Mouse (Mus musculus) limb, embryonic 12.5 days (tissue): Measurements from ENCODE around the gene Acaa1a. TPM values are rescaled to one million over a fixed set of nuclear protein-coding genes. Genes with fewer than 3 reads are reported as not detected.

ENCODE experiments used
- ATAC-seq: fragments of 200-750 bp; cut with Nextera tagmentation; 2 replicates; pipeline ENCODE4 v1.8.0; 2017; ENCODE audit warnings: low read depth, moderate TSS enrichment; ENCODE audit not compliant: insufficient number of reproducible peaks, insufficient read depth, low FRiP score, low TSS enrichment
- H3K27ac ChIP-seq: fragments of 300-500 bp; sonication (generic); 2 replicates; pipeline ENCODE4 v1.5.1; 2016; ENCODE audit warnings: mild to moderate bottlenecking, moderate library complexity
- H3K27me3 ChIP-seq: fragments of 300-500 bp; sonication (generic); 2 replicates; pipeline ENCODE4 v1.6.1; 2016; ENCODE audit warnings: mild to moderate bottlenecking, moderate library complexity
- H3K36me3 ChIP-seq: fragments of 300-500 bp; sonication (generic); 2 replicates; pipeline ENCODE4 v1.6.1; 2016; ENCODE audit warnings: mild to moderate bottlenecking, moderate library complexity
- H3K4me1 ChIP-seq: fragments of 300-500 bp; sonication (generic); replicated peaks from 2 replicates; pipeline ENCODE4 v1.6.1; 2016
- H3K4me2 ChIP-seq: fragments of 300-500 bp; sonication (generic); 2 replicates; pipeline ENCODE4 v1.6.1; 2016; ENCODE audit warnings: mild to moderate bottlenecking, moderate library complexity
- H3K4me3 ChIP-seq: fragments of 300-500 bp; sonication (generic); replicated peaks from 2 replicates; pipeline ENCODE4 v1.5.1; 2016; ENCODE audit warnings: mild to moderate bottlenecking
- H3K9ac ChIP-seq: fragments of 300-500 bp; sonication (generic); replicated peaks from 2 replicates; pipeline ENCODE4 v1.6.1; 2016; ENCODE audit warnings: mild to moderate bottlenecking, moderate library complexity
- H3K9me3 ChIP-seq: fragments of 300-500 bp; sonication (generic); 2 replicates; pipeline ENCODE4 v1.6.1; 2016; ENCODE audit warnings: mild to moderate bottlenecking, moderate library complexity
- WGBS: fragments of 180-500 bp; shearing (Covaris S2); methylation state at CpG from one replicate; pipeline ENCODE4 v1.1.7; 2016; 5-methylcytosine and 5-hydroxymethylcytosine counted together
- polyA plus RNA-seq: library from polyadenylated mRNA; unstranded; fragments of >200 nt; fragmentation: Nextera tagmentation; extraction: Ambion mirVana; gene quantifications from 2 replicates; pipeline ENCODE4 v1.2.1, GENCODE M21; 2016

The Acaa1a gene
- polyA plus RNA-seq, 1 experiment from 2014 or later: 81.3 TPM

DNA sequence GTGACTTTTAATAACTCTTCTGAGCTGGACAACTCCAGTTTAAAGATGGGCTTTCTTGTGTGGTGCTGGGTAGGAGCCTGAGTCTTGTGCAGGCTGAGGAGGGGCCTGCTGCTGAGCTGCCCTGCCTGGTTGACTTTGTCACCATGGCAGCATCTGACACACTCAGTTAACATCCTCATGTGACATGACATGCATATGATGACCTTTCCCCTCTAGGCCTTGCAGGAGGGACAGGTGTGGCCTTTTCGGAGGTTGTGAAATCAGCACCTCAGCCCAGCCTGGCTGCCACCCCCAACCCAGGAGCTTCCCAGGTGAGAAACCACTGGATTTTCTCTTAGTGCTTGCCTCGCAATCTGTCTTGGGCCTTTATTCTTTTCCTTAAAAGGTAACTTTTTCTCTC lies 50.7 kb downstream of the Acaa1a start:
- Histone ChIP-seq H3K27ac (no peak overlapping the region), H3K36me3 (peaks cover 17% of the 10 kb centered on the region), H3K4me2 (no peak overlapping the region), H3K4me1 (no peaks in the 10 kb centered on the region), H3K27me3 (no peaks in the 10 kb centered on the region), H3K9ac (no peak overlapping the region), H3K4me3 (no peak overlapping the region), H3K9me3 (no peaks in the 10 kb centered on the region)
- WGBS: 85% methylated on average over 2 of the region's 2 CpGs
- ATAC-seq: no peak

DNA sequence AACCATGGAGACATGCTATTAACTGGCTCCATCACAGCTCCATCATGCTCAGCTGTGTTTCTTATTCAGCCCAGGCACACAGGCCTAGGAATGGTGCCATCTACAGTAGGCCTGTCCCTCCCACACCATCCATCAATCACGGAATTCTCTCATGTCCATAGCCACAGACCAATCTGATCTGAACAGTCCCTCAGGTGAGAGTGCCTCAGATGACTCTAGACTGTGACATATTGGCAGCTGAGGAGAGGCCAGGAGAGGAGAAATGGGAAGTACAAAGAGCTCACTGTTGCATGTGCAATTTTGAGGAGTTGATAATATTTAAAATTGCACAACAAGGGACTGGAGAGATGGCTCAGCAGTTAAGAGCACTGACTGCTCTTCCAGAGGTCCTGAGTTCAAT lies 55.3 kb downstream of the Acaa1a start:
- no peak overlapping the region for H3K4me3 ChIP-seq
- H3K9ac ChIP-seq: no peak overlapping the region
- no peak for ATAC-seq
- H3K4me1 ChIP-seq: peaks cover 6% of the 10 kb centered on the region; the same call in 1 of the 2 replicates
- no peaks in the 10 kb centered on the region for H3K9me3 ChIP-seq
- no peaks in the 10 kb centered on the region for H3K27me3 ChIP-seq
- H3K27ac ChIP-seq: no peak overlapping the region
- WGBS: 75% methylated on average over 1 of the region's 1 CpGs
- H3K36me3 ChIP-seq: peaks cover 13% of the 10 kb centered on the region
- H3K4me2 ChIP-seq: no peak overlapping the region

Other genes starting within 250 kb of the Acaa1a start
- gene Plcd1, start 246.2 kb upstream of the Acaa1a start, polyA plus RNA-seq: 25.1 and 27.8 TPM in 2 replicates
- gene Dlec1, start 237.2 kb upstream of the Acaa1a start, polyA plus RNA-seq: 2.0 and 2.3 TPM in 2 replicates
- gene Acaa1b, start 182.6 kb upstream of the Acaa1a start, polyA plus RNA-seq: 1.5 TPM in 2 replicates
- not detected in 2 replicates for gene Gm47289, start 180.5 kb upstream of the Acaa1a start, polyA plus RNA-seq
- not detected in 2 replicates for gene Slc22a13, start 130.6 kb upstream of the Acaa1a start, polyA plus RNA-seq
- 16.0 and 17.0 TPM in 2 replicates for gene Oxsr1, start 17.2 kb upstream of the Acaa1a start, polyA plus RNA-seq
- 9.2 and 9.9 TPM in 2 replicates for gene Myd88, start 1.7 kb downstream of the Acaa1a start, polyA plus RNA-seq
- gene Xylb, start 17.7 kb downstream of the Acaa1a start, polyA plus RNA-seq: 7.6 and 8.3 TPM in 2 replicates
- not detected in 2 replicates for gene Slc22a14, start 25.9 kb downstream of the Acaa1a start, polyA plus RNA-seq
- 48.9 and 50.5 TPM in 2 replicates for gene Acvr2b, start 62.4 kb downstream of the Acaa1a start, polyA plus RNA-seq
- gene Exog, start 105.3 kb downstream of the Acaa1a start, polyA plus RNA-seq: 48.5 and 50.8 TPM in 2 replicates
- 0.05 and 0.06 TPM in 2 replicates for gene Scn5a, start 239.3 kb downstream of the Acaa1a start, polyA plus RNA-seq